Mouse (Mus musculus): ENCODE measurements around the gene Abca13.

The Abca13 gene

GRCm38 (mm10) chr11:9727810-9728490 is 536.2 kb downstream of the Abca13 start:
- no peak for DNase-seq

GRCm38 (mm10) chr11:9731300-9731699 is 539.6 kb downstream of the Abca13 start:
- no peak for DNase-seq
